Mouse (Mus musculus) Patski (cell line): ENCODE measurements at regions not wholly inside any gene's neighbourhood (a gene's known extent, or its start where the extent isn't known, plus 50 kb on each side); places are given as distances from the start of the nearest gene placed in this dataset.

Experiments
- ATAC-seq: fragments of 100-300 bp; one replicate; pipeline ENCODE4 v1.8.0; 2021
- CTCF ChIA-PET: fragments of 350-600 bp; sonication (Branson Sonifier 250); formaldehyde crosslinking; loops from one replicate; lab custom pipeline; 2022; ENCODE audit warnings: inconsistent platforms; lab: Charles Lee
- POLR2A ChIA-PET: fragments of 350-600 bp; sonication (Branson Sonifier 250); formaldehyde crosslinking; loops from one replicate; lab custom pipeline; 2022; ENCODE audit warnings: antibody characterized with exemption, inconsistent platforms; lab: Charles Lee
- DNase-seq: peaks from one replicate; pipeline ENCODE4 v3.0.0-alpha.2; 2011; ENCODE audit warnings: low read depth, low spot score
- H3K27me3 ChIP-seq: fragments of 371-371 bp; one replicate; pipeline ENCODE4 v1.5.1; 2021
- CTCF ChIP-seq: fragments of 100-300 bp; IDR thresholded peaks from one replicate; pipeline ENCODE4 v1.5.1; 2021
- in situ Hi-C: fragments of 300-500 bp; cut with MboI; formaldehyde crosslinking; loops from 3 replicates; pipeline ENCODE4 v1.11.1; 2018; ENCODE audit warnings: low pct_unique_long_range_greater_than_20kb, mixed read lengths

DNA sequence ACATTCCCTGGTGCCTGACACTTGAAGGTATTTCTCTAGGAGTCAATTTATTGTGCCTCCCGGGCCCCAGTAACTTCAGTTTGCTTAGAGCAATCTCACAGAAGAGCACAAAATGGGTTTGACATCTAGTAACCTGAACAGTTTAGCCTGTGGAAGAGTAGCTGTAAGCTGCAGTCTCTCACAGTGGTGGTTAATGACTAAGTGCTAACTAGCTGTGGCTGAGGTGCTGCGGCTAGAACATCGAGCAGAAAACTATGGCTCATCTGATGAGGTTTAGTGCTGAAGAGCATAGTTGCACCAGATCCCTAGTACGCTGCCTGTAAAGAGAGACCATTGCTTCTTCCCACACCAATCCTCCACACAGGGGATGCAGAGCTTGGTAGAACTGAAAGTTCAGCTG is 70.7 kb upstream of the Sp4 start:
- no peaks in the 10 kb centered on the region for H3K27me3 ChIP-seq
- DNase-seq (no peak), ATAC-seq (no peak)
- CTCF ChIA-PET, result no interaction called here
- in situ Hi-C loops, result no loop called here
- no peak for TF ChIP-seq CTCF
- POLR2A ChIA-PET, result no interaction called here

DNA sequence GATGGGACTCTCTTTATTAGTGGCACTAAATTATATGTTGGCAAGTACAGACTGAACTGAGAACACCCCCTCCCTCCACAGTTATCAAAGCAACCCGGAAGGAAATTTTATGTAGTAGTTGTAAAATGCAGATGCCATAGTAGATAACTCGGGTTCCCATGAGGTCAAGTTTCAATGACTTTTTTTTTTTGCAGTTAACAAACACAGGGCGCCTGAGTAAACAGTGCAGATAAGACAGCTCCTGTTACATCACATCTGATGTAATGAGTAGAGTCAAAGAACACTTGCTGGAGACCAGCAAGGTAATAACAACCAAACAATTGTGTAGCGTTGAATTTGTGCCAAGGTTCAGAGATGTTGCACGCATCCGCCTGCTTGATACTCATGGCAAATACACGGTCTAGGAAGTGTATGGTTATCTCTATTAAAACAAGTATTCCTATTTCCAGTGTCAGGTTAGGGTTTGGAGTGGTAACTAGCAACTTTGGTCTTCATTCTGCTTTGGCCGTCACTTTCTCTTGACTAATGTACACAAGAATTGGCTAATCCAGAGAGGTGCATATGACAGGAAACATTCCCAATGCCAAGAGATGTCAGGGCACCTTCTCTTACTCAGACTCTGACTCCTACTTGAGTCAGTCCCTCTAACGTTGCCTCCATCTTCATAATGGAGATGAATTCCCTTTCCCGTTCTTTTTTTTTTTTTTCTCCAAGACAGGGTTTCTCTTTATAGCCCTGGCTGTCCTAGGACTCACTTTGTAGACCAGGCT is 66.3 kb upstream of the Sp4 start:
- CTCF ChIA-PET, result no interaction called here
- in situ Hi-C loops, result no loop called here
- no peak for DNase-seq
- ATAC-seq, result no peak
- POLR2A ChIA-PET, result no interaction called here
- peaks cover 3% of the 10 kb centered on the region for H3K27me3 ChIP-seq
- no peak for TF ChIP-seq CTCF

DNA sequence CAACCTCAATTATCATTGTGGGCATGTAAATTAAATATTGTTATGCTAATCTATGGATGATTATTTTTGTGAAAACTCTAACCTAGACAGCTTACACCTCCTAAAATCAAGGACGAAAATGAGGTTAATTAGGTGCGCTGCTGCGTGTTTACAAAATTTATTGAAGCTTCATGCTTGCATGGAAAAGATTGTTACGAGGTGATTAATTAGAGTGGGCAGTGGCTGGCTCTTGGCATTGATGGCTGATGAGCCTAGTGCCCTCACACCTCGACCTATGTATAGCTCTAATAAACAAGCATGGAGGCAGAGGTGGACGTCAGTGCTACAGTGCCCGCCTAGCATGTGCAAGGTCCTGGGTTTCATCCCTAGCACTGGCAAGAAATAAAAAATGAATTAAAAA is 51.6 kb upstream of the Sp4 start:
- CTCF ChIA-PET, result interaction anchor here (1.0 kb wide), 1 partner anchor 25 kb away, joined by 3 read pairs; no protein-coding TSS in a partner anchor
- ATAC-seq, result no peak
- TF ChIP-seq CTCF, result no peak
- in situ Hi-C loops, result no loop called here
- no peak for DNase-seq
- POLR2A ChIA-PET, result no interaction called here
- H3K27me3 ChIP-seq, result no peaks in the 10 kb centered on the region

DNA sequence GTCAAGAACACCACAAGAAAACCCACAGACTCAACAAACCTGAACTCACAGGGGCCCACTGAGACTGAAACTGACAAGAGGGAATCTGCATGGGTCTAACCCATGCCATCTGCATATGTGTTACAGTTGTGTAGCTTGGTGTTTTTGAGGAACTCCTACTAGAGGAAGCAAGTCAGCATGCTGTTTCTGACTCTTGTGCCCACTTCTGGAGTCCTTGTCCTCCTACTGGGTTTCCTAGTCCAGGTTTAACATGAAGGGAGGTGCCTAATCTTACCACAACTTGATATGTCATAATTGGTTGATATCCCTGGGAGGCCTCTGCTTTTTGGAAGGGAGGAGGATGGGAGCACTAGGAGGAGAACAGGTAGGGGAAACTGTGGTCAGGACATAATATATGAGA is 50.2 kb upstream of the Sp4 start:
- in situ Hi-C loops, result no loop called here

More for the DNA sequence above, 50.2 kb upstream of the Sp4 start:
- DNase-seq (no peak), ATAC-seq (no peak)
- no peaks in the 10 kb centered on the region for H3K27me3 ChIP-seq
- CTCF ChIA-PET, result no interaction called here
- POLR2A ChIA-PET, result no interaction called here
- TF ChIP-seq CTCF, result no peak
